Mouse (Mus musculus): ENCODE data around the gene Tbrg1. TPM values are rescaled to one million over a fixed set of nuclear protein-coding genes. Genes with fewer than 3 reads are reported as not detected.

Gene Tbrg1
- polyA plus RNA-seq, 1 experiment: 159 TPM

- Histone ChIP-seq H3K4me1 (ENCODE audit: control insufficient read depth, insufficient read depth, low read length) (no peaks in the 10 kb centered on the region), H3K27ac (ENCODE audit: insufficient read depth, low read length) (no peak overlapping the region), H3K4me3 (ENCODE audit: insufficient read depth, low read length) (no peak overlapping the region)
- TF ChIP-seq POLR2A (IDR thresholded peaks at IDR 0.05; ENCODE audit: low read depth, low read length): no peak
- no peak for TF ChIP-seq CTCF (IDR thresholded peaks at IDR 0.05; ENCODE audit: borderline replicate concordance, insufficient read depth, low read length)
Measured at GRCm38 (mm10) chr9:37664604-37665003, 7.5 kb upstream of the Tbrg1 start.

- Histone ChIP-seq H3K4me1 (ENCODE audit: control insufficient read depth, insufficient read depth, low read length) (no peaks in the 10 kb centered on the region), H3K4me3 (ENCODE audit: insufficient read depth, low read length) (no peak overlapping the region), H3K27ac (ENCODE audit: insufficient read depth, low read length) (no peak overlapping the region)
- TF ChIP-seq POLR2A (IDR thresholded peaks at IDR 0.05; ENCODE audit: low read depth, low read length) (no peak), CTCF (IDR thresholded peaks at IDR 0.05; ENCODE audit: borderline replicate concordance, insufficient read depth, low read length) (no peak)
Measured at GRCm38 (mm10) chr9:37663210-37663609, 6.1 kb upstream of the Tbrg1 start.

DNA sequence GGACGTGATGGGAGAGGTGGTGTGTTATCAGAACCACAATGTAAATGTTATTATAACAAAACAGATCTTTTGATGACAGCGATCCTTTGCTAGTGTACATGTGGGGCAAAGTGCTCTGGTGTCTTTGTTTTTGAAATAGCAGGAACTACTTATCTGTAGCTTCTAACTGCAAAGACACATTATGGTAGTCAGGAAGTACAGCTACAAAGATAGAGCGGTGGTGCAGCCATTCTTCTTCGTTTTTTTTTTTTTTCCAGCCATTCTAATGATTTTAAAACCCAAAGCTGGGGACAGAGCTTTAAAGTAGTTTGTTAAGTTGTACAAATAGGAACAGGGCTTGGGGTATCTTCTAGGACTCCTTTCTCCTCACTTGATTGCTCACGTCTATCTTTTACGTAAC lies 2.3 kb upstream of the Tbrg1 start:
- Histone ChIP-seq H3K27ac (ENCODE audit: insufficient read depth, low read length) (no peak overlapping the region), H3K4me1 (ENCODE audit: control insufficient read depth, insufficient read depth, low read length) (no peaks in the 10 kb centered on the region), H3K4me3 (ENCODE audit: insufficient read depth, low read length) (no peak overlapping the region)
- no peak for TF ChIP-seq CTCF (IDR thresholded peaks at IDR 0.05; ENCODE audit: borderline replicate concordance, insufficient read depth, low read length)
- TF ChIP-seq POLR2A (IDR thresholded peaks at IDR 0.05; ENCODE audit: low read depth, low read length): no peak

DNA sequence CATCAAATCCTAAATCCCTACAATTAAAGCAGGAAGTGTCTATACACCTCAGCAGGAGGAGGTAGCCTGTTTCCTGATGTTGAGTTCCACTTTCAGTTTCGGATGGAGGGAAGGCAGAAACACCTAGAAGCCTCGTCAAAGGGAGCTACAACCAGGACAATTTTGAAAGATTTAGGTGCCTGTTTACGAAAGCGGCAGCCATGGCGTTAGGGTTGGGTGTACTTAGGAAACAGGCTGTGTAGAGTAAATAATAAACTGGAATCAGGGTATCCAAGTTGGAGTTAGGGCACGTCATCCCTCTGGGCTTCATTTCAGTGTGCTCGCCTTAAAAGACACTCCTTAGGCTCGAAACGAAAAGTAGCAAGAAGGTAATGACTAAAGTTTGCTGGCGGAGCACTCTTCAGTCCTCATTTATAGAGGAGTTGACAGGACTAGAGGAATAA lies 652 bp downstream of the Tbrg1 start:
- Histone ChIP-seq H3K4me3 (ENCODE audit: insufficient read depth, low read length) (peak overlapping the region; percentile 69), H3K27ac (ENCODE audit: insufficient read depth, low read length) (peak overlapping the region; percentile 81), H3K4me1 (ENCODE audit: control insufficient read depth, insufficient read depth, low read length) (no peaks in the 10 kb centered on the region)
- no peak for TF ChIP-seq CTCF (IDR thresholded peaks at IDR 0.05; ENCODE audit: borderline replicate concordance, insufficient read depth, low read length)
- TF ChIP-seq POLR2A (IDR thresholded peaks at IDR 0.05; ENCODE audit: low read depth, low read length): no peak

DNA sequence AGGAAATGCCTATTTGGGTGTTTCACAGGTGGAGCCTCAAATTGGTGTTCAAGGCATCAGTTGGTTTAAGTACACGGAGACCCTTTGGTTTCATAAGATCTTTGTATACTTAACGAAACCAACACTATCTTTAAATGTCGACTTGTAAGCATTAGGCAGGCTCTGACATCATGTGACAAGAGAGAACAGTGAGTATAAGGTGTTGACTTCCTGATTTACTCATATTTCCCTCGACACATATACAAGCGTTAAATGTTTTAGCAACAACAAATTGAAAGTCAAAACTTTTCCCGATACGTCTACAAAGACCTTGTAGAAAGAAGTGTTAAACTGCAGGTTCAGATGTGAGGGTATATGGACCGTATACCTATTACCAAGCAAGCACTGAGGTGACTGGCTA lies 1.2 kb downstream of the Tbrg1 start:
- TF ChIP-seq POLR2A (IDR thresholded peaks at IDR 0.05; ENCODE audit: low read depth, low read length) (no peak), CTCF (IDR thresholded peaks at IDR 0.05; ENCODE audit: borderline replicate concordance, insufficient read depth, low read length) (no peak)

GRCm38 (mm10) chr9:37653836-37654235 lies 3.3 kb downstream of the Tbrg1 start:
- no peak overlapping the region for H3K27ac ChIP-seq (ENCODE audit: insufficient read depth, low read length)
- H3K4me1 ChIP-seq (ENCODE audit: control insufficient read depth, insufficient read depth, low read length): no peaks in the 10 kb centered on the region
- H3K4me3 ChIP-seq (ENCODE audit: insufficient read depth, low read length): no peak overlapping the region
- TF ChIP-seq POLR2A (IDR thresholded peaks at IDR 0.05; ENCODE audit: low read depth, low read length) (no peak), CTCF (IDR thresholded peaks at IDR 0.05; ENCODE audit: borderline replicate concordance, insufficient read depth, low read length) (no peak)

More for the DNA sequence above, 1.2 kb downstream of the Tbrg1 start:
- Histone ChIP-seq H3K4me1 (ENCODE audit: control insufficient read depth, insufficient read depth, low read length) (no peaks in the 10 kb centered on the region), H3K27ac (ENCODE audit: insufficient read depth, low read length) (no peak overlapping the region), H3K4me3 (ENCODE audit: insufficient read depth, low read length) (peak overlapping the region; percentile 69)

DNA sequence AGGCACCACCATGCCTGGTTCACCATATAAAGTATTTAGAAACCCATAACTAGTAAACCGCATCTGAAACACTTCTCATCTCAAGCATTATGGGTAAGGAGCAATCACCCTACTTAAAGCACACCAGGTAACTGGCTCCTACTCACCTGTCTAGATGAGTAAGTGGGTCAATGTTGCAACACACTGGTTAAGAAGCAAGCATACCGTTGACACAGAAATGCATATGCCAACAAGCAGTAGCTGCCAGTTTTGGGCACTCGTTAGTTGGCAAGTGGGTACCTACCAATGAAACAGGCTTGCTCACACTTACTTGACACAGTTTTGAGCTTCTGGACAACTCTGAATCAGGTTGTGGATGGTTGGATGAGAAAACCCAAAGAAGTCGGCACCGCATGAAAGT lies 6.5 kb downstream of the Tbrg1 start:
- TF ChIP-seq CTCF (IDR thresholded peaks at IDR 0.05; ENCODE audit: borderline replicate concordance, insufficient read depth, low read length) (no peak), POLR2A (IDR thresholded peaks at IDR 0.05; ENCODE audit: low read depth, low read length) (no peak)
- H3K4me1 ChIP-seq (ENCODE audit: control insufficient read depth, insufficient read depth, low read length): no peaks in the 10 kb centered on the region
- H3K4me3 ChIP-seq (ENCODE audit: insufficient read depth, low read length): no peak overlapping the region

DNA sequence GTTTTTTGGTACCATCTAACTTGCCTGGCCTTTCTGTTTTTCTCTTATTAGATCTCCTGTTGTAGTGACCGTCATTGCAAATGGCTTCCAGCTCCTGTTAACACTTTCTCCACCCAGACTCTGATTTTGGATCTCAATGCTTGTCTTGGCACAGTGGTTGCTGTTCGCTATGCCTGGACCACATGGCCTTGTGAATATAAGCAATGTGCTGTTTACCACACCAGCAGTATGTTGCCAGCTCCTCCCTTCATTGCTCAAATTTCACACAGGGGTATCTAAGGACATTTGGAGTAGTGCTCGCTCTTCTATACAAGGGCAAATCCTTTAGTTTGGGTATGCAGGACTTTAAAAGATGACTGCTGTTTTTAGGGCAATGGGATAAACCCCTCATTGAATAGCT lies 10.9 kb downstream of the Tbrg1 start:
- no peak for TF ChIP-seq CTCF (IDR thresholded peaks at IDR 0.05; ENCODE audit: borderline replicate concordance, insufficient read depth, low read length)
- TF ChIP-seq POLR2A (IDR thresholded peaks at IDR 0.05; ENCODE audit: low read depth, low read length): no peak
- Histone ChIP-seq H3K4me1 (ENCODE audit: control insufficient read depth, insufficient read depth, low read length) (no peaks in the 10 kb centered on the region), H3K27ac (ENCODE audit: insufficient read depth, low read length) (no peak overlapping the region), H3K4me3 (ENCODE audit: insufficient read depth, low read length) (no peak overlapping the region)

More for the DNA sequence above, 6.5 kb downstream of the Tbrg1 start:
- H3K27ac ChIP-seq (ENCODE audit: insufficient read depth, low read length): no peak overlapping the region

DNA sequence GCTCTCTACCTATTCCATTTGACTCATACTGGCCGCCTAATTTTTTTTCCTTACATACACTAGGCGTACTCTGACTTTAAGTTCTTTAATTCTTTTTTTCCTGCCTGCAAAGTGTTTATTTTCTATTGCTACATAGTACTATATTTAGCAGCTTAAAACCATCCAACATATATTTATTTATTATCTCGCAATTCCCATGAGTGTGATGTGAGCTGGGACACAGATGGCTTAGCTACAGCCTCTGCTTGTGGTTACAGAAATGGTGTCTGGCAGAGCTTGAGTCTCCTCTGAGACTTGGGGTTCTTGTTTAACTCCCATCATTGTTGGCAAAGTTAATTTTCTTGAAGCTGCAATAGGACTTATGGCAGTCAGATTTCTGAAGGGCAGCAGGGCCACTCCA lies 18.4 kb downstream of the Tbrg1 start:
- H3K4me1 ChIP-seq (ENCODE audit: control insufficient read depth, insufficient read depth, low read length): peaks cover 6% of the 10 kb centered on the region; the same call in 1 of the 2 replicates
- TF ChIP-seq POLR2A (IDR thresholded peaks at IDR 0.05; ENCODE audit: low read depth, low read length) (no peak), CTCF (IDR thresholded peaks at IDR 0.05; ENCODE audit: borderline replicate concordance, insufficient read depth, low read length) (no peak)

GRCm38 (mm10) chr9:37636800-37637542 lies 20.1 kb downstream of the Tbrg1 start:
- Histone ChIP-seq H3K4me1 (ENCODE audit: control insufficient read depth, insufficient read depth, low read length) (peaks cover 6% of the 10 kb centered on the region; the same call in 1 of the 2 replicates), H3K27ac (ENCODE audit: insufficient read depth, low read length) (0 out of 2 replicates have a peak overlapping the region, but pooled peaks have one; percentile 42), H3K4me3 (ENCODE audit: insufficient read depth, low read length) (no peak overlapping the region)
- TF ChIP-seq CTCF (IDR thresholded peaks at IDR 0.05; ENCODE audit: borderline replicate concordance, insufficient read depth, low read length) (no peak), POLR2A (IDR thresholded peaks at IDR 0.05; ENCODE audit: low read depth, low read length) (no peak)

More for the DNA sequence above, 18.4 kb downstream of the Tbrg1 start:
- H3K4me3 ChIP-seq (ENCODE audit: insufficient read depth, low read length): no peak overlapping the region
- no peak overlapping the region for H3K27ac ChIP-seq (ENCODE audit: insufficient read depth, low read length)
